Mouse (Mus musculus) kidney, adult 2 months (tissue): ENCODE results near the gene Arhgap44.

Source experiments
- CTCF ChIP-seq: fragments of 200-500 bp; conservative IDR thresholded peaks from 2 replicates; pipeline ENCODE4 v1.5.1; 2011; ENCODE audit warnings: low read depth, mild to moderate bottlenecking, control low read depth, low read length, moderate library complexity, mixed read lengths; ENCODE audit not compliant: insufficient read depth, insufficient read length
- POLR2A ChIP-seq: fragments of 200-500 bp; IDR thresholded peaks from one replicate; pipeline ENCODE4 v1.6.1; 2011; ENCODE audit warnings: low read depth, low read length, control low read depth

DNA sequence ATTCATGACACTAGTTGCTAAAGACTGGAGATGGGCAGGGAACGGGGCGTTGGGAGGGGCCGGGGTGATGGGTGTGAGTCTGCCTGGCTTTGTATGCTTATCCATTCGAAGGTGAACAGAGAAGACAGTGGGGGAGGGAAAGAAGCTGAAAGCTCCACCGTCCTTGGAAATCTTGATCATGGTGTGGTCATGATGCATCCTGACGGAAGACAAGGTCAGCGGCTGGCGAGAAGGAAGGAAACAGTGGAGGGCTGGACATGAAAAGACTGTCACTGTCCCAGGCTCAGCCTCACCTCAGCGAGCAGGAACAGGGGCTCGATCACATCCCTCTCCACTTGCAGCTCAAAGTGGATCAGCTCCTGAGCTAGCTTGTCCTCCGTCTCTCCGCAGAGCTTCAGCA lies 103.2 kb downstream of the Arhgap44 start:
- TF ChIP-seq CTCF (no peak), POLR2A (no peak)
